Mouse (Mus musculus): ENCODE results near the gene Itih3. TPM values are rescaled to one million over a fixed set of nuclear protein-coding genes. Genes with fewer than 3 reads are reported as not detected.
A peak's percentile ranks its signal among the peaks of the same experiment; 100 is the strongest.

Itih3 gene
- total RNA-seq, 2 experiments from 2014 or later, result 25.4 to 25.7 TPM

DNA sequence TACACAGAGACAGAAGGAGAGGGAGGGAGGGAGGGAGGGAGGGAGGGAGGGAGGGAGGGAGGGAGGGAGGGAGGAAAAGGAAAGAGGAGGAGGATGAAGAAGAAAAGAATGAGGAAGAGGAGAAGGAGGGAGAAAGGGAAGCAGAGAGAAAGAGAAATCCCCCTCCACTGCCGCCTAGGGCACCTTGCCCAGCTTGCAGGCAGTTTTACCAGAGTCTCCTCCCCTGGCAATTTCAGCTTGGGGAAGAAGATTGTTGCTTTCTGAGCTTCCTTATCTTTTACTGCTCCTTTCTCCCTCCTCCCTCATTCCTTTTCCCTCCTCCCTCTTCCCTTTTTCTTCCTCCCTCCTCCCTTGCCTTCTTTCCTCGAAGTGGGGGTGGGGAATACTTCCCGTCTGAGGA lies 20.5 kb downstream of the Itih3 start:
- no peak for DNase-seq (ENCODE audit: extremely low spot score in 1 of 2, low spot score in 1 of 2)

DNA sequence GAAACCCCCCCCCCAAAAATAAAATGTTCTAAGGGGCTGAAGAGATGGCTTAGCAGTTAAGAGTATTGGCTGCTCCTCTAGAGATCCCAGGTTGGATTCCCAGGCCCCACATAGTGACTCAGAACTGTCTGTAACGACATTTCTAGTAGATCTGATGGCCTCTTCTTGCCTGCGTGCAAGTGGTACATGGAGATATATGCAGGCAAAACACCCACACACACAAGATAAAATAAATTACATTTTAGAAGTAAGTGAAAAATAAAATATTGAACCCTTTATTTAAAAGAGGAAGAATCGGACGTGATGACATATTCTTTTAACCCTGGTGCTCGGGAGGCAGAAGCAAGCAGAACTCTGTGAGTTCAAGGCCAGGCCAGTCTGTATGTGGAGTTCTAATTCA lies 20.9 kb downstream of the Itih3 start:
- no peak for DNase-seq (ENCODE audit: extremely low spot score in 1 of 2, low spot score in 1 of 2)

DNA sequence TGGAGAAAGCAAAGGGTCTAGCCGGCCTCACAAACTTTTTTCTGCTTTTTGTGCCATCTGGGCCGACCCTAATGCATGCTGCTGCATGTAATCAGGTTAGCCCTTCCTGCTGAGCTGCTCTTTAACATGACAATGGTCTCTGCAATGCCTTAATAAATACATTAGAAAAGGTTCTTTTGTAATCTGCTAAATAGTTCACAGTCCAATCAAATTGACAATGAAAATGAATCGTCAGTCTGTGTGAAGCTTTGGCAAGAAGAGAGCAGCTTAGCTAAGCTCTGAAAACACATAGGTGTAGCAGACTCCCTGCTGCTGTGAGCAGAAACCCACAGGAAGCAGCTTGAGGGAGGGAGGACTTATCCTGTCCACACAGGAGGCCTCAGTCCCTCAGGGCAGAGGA lies 23.6 kb downstream of the Itih3 start:
- DNase-seq (ENCODE audit: extremely low spot score in 1 of 2, low spot score in 1 of 2), result no peak

DNA sequence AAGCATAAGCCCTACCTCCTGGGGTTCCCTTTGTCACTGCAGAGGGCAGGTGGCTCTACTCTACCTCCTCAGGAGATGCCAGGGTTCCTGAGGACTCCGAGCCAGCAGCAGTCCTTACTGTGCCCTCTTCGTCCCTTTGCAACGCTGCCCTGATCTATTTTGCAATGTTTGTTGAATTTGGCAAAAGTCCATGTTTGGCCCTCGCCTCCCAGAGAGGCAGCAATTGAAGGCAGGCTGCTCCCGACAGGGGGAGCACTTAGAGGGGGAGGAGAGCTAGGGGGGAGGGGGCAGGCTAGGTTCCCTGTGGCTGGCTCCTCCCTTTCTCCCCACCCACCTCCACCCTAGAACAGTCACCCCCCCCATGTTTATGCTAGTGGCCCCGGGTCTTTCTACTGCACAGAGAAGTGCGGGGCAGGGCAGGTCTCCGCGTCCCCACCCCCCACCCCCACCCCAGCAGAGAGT lies 35.3 kb downstream of the Itih3 start:
- peak in 1 of 2 experiments; percentile 22 for DNase-seq (ENCODE audit: extremely low spot score in 1 of 2, low spot score in 1 of 2)

DNA sequence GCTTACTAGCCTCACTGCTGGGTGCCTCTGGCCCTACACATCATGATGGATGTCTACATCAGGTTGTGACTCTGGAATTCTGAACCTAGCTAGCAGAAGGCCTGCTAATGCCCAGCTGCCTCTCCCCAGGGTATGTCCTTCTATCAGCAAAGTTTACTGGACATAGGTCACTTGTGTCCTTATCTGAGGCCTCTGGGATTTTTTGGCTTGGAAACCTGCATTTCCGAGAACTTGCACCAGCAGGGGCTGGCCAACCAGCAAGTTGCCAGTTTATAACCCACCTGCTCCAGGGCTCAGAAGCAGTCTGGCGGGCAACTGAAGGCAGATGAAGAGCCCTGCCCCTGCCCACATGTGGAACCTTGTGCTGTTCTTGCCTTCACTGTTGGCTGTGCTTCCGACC lies 37.4 kb downstream of the Itih3 start, which contains the start of gene Itih4:
Gene Itih4, plus strand, starts transcription at position 273 of the 400 bp plus-strand sequence.
- DNase-seq (ENCODE audit: extremely low spot score in 1 of 2, low spot score in 1 of 2), result no peak

DNA sequence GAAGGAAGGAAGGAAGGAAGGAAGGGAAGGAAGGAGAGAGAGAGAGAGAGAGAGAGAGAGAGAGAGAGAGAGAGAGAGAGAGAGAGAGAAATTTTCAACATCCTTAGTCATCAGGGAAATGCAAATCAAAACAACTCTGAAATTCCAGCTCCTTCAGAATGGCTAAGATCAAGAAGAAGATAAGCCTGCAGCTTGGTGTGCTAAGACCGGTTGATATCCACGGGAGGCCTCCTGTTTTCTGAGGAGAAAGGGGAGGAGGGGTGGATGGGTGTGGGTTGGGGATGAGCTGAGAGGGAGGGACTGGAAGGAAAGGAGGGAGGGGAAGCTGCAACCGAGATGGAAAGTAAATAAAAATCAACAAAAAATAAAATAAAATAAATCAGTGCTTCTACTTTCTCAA lies 38.3 kb downstream of the Itih3 start:
- no peak for DNase-seq (ENCODE audit: extremely low spot score in 1 of 2, low spot score in 1 of 2)

DNA sequence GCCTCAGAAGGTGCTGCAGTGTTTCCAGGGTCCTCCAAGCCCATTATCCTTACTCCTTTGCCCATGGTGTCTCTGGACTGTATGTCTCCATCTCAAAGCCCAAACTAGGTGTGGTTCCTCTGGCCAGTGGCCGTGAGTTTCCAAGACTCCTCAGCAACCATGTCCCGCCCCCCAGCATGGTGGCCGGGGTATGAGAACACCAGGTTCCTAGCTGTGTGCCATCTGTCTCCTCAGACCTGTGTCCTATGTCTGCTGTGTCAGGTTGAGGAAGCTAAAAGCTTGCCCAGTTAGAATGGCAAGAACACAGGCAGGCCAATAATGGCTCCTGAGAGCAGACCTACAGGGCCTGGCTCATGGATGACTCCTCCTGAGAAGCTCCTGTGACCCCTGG lies 41.8 kb downstream of the Itih3 start:
- no peak for DNase-seq (ENCODE audit: extremely low spot score in 1 of 2, low spot score in 1 of 2)

DNA sequence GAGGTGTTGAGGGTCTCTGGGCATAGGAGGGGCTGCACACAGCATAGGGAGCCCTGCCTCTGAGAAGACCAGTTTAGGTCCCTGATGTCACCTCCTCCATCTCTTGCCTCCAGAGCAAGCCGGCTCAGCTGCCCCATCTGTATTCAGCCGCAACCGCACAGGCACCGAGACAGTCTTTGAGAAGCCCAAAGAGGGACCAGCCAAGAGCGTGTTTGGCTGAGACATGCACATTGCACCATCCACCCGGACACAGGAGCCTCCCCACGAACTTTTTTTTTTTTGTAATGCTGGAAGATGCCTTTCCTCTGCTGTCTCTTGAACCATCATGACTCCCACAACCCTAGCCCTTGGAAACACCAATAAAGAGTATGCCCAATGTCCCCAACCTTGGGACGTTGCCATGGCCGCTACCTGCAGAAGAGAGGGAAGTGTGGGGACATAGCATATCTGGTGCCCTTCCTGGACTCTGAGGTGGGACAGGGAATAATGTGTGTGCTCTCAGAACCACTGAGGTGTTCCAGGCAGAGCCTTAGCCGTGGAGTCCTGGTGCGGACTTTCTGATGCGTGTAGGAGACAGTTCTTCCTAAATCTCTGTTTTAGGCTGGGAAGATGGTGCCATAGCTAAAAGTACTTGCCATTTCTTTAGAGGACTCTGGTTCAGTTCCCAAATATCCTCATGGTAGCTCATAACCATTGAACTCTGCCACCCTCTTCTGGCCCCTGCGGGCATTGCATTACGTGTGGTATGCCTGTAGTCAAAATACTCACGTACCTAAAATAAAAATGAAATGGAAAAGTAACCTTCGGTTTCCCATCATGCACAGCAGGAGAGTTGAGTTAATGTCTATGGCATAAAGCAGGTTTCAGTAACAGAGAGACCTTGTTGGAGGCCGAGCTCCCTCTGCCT lies 42.5 kb downstream of the Itih3 start:
- DNase-seq (ENCODE audit: extremely low spot score in 1 of 2, low spot score in 1 of 2), result peak in 1 of 2 experiments; percentile 70

DNA sequence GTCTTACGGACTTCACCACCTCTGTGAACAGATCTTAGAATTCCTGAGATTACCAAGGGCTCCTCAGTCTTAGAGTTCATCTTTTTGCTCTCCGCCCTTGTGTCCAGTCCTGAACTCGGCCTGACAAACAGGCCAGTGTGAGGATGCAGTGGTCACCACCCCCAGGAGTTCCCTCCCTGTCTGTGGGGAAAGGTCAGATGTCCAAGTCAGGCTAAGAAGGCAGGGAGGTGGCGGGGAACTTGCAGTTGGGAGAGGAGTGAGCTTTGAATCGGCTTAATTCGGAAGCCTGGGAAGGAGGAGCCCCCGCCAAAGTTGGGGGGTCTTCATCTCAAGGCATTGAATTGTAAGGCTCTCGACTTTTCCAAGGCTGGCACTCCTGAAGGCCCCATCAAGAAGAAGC lies 43.3 kb downstream of the Itih3 start:
- DNase-seq (ENCODE audit: extremely low spot score in 1 of 2, low spot score in 1 of 2), result no peak

DNA sequence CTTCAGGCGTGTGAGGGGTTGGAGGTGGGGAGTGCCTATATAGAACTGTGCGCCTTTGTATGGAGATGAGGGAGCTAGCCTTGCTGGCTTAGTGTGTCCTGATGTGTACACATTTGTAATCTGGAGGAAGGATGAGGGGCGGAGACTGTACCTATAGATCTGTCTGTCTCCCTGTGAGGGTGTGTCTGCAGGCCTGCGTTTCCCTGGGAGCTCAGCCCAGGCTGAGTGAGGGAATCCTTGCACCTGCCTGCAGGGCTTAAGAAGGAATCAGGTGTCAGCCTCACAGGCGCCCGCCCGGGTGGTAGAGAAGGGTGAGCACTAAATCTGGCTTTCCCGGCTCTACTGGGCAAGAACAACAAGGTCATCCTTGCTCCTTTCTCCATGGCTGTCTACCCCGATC lies 43.8 kb downstream of the Itih3 start:
- no peak for DNase-seq (ENCODE audit: extremely low spot score in 1 of 2, low spot score in 1 of 2)

DNA sequence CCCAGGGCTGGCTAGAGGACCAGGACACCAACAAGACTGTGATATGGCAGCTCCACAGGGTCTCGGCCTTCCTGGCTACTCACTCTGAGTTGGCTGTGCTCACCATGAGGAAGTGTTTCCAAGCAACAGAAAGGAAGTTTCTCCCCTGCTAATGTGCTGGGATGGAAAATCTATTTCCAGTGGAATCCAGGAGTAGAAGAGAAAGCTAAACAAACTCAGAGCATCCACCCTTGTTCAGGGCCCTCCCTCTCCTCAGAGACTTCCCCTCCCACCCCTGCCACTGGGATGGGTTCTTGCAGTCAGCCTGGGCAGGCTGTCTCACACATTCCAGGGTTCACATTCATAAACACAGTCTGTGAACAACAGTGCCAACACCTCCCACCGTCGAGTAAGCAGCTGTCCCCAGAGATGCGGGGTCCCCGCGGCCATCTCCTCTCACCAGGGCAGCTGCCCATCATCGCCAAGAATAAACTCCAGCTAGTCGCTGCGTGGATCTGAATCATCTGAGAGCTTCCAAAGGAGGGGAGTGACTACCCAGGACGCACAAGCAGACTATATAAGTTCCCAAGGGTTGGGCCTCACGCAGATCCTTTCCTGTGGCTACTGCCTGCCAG lies 44.5 kb downstream of the Itih3 start, which contains the start of gene Mustn1:
Gene Mustn1, plus strand, starts transcription at position 243 of the 614 bp plus-strand sequence.
- DNase-seq (ENCODE audit: extremely low spot score in 1 of 2, low spot score in 1 of 2), result no peak

DNA sequence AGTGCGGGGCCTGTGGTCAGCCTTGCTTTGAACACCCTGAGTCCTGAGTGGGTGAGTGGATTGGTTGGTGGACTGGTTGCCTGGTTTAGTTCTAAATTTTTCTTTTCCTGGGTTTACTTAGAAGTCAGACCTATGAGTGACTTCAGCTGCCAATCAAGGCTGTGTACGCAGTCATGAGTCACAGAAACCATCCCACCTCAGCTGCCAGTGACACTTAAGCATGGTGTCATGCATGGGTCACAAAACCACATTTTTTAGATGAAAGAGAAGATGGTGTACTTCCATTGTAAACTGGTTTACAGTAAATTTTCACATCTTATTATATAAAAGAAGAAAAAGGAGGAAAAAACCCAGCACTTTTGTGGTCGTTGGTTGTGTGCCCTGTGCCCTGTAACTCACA lies 45.7 kb downstream of the Itih3 start:
- no peak for DNase-seq (ENCODE audit: extremely low spot score in 1 of 2, low spot score in 1 of 2)

DNA sequence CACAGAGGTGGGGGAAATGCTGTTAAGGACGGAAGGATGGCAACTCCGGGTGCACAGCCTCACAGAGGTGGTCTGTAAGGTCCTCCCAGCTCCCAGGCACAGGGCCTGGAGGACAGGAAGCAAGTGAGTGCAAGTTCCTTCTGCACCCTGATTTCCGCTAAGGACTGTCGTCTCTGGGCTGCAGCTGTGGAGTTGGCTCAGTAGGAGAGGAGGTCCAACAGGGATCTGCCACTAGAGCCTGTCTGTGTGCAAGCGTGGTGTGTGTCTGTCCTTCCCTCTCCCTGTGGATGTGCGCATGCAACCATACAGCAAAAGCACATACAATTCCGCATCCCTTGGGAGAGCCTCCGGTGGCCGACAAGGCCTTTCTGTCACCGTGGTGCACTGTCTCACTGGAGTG lies 47.1 kb downstream of the Itih3 start:
- no peak for DNase-seq (ENCODE audit: extremely low spot score in 1 of 2, low spot score in 1 of 2)

DNA sequence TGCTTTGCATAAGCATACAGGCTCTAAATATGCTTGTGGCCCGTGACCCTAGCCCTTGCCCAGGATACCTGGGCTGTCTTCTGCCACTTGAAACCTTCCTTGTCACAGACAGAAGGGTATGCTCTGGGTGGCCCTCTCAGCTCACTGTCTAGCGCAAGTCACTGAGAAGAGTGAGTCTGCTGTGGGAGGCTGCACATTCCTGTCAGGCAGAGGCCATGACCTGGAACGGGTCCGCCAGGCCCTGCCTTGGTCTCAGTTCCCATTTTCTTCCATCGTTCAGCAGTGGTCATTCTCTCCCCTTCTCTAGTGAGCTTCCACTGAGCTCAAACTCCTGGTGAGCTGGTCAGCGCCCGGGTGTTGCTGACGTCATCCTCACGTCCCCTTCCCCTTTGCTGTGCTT lies 47.6 kb downstream of the Itih3 start:
- no peak for DNase-seq (ENCODE audit: extremely low spot score in 1 of 2, low spot score in 1 of 2)

DNA sequence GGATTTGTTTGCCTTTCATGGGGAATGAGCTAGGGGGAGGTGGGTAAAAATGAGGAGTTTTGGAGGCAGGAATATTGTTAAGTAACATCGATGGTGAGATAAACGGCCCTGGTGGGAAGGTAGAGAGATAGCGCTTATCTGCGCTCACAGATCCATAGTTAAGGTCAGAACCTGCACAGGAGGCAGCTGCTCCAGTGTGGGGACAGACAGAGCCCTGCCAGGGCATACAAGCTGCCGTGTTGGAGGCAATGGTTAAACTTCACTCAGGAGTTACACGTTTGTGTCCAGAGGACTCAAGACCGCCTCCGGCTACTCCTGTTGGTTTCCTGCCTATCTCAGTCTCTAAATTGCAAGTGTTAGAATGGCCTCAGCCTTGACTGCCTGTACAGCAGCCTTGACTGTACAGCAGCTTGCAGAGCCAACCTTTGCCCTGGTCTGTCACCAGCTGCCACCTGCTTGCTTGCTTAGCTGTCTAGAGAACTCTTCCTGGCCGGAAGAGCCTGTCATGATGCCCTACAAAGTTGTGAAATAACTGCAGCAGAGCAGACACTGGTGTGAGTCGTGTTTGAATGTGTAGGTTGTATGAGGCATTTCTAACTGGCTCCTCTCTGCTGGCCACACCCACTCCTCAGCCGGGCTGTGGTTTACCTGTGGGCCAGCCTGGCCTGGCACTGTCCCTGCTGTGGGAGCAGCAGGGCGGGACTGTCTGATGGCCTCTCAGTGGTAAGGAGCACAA lies 48.3 kb downstream of the Itih3 start:
- no peak for DNase-seq (ENCODE audit: extremely low spot score in 1 of 2, low spot score in 1 of 2)

DNA sequence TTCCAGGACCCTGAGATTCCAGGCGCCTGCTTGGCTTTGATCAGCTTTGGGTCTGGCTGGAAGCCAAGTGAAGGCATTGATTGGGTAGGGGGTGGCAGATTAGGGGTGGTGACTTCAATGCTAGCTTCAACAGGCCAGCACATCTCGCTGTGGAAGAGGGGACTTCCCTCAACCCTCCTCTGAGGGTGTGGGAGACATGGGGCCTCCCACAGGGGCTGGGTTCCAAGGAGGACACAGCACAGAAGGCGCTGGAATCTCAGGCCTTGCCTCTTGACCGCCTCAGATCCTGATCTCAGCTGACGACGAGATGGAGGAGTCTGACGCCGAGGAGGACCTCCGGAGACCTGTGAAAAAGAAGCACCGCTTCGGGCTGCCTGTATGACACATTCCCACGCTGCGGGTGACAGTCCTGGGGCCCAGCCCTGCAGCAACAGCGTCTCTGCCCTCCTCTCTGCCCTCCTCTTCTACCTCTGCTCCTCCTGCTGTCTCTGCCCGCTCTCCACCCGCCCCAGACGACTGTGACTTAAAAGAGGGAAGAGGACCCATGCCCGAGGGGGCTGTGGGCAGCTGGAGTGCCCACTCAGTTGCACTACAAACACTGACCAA lies 49.4 kb downstream of the Itih3 start:
- no peak for DNase-seq (ENCODE audit: extremely low spot score in 1 of 2, low spot score in 1 of 2)

DNA sequence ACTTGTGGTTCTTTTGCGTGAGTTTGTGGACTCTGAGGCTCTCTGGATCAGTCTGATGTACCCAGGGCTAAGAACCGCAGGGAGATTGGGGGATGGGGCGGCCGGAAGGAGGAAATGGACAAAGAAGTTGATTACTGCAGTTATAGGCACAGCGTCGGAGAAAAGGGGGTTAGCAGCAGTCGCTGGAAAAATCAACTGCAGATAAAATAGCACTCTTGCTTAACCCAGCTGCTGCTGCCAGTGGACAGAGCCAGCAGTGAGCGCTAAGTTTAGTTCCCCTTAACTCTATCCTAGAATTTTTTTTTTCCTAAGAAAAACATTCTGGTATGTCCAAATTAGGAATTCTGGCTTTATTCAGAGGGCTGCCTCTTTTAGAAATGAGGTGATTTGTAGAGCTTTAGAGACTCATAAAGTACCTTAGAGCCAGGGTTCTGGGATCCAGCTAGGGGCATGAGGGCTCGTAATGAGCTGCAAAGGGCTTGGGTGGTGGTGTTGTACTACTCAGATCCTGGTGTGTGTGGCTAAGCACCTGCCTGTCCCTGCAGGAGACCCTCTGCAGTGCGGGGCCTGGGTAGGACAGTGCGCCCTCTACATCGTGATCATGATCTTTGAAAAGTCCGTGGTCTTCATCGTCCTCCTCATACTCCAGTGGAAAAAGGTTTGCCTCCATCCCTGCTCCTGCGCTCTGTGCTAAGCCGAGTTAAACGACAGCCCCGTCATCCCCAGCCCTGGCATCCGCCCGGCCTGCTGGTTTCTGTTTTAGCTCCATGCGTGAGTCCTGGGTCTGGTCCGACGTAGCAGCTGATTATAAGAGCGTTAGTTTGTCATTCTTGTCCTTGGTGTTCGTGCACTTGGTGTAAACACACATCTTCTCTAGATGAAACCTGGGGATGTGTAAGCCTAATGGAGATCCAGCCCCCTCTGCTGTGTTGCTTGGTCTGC lies 53.1 kb downstream of the Itih3 start:
- DNase-seq (ENCODE audit: extremely low spot score in 1 of 2, low spot score in 1 of 2), result no peak

DNA sequence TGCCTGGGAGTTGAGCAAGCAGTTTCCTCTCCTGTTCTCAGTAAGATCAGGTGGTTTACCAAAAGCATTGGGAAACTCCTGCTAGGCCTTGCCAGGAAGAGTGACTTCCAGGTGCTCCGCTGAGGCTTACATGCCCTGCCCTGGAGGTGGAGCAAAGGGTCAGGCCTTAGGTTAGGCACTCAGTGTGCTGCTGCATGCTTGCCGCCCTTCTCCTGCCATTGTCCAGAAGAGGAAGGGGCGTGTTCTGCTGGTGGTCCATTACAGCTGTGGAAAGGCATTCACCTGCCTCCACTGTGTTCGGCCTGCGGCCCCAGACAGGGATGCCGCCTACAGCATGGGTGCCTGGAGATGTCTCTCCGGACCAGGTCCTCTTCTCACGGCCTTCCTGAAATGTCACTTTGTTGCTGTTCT lies 54.2 kb downstream of the Itih3 start:
- DNase-seq (ENCODE audit: extremely low spot score in 1 of 2, low spot score in 1 of 2), result no peak

DNA sequence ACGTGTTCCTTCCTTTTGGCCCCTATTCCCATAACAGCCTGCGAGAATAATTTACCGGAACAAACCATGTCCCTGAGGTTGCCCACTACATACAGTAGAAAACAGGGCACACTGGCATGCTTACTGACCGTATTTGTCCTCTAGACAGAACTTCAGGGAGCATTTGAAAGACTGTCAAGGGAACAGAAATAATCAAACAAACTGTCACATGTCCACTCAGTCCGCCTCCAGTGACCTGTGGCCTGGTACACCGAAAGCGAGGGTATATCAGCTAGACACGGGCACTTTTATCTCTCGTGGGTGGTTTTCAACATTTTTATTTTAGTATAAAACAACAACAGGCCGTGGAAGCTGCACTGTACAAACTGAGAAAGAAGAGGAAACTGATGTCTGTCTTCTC lies 54.7 kb downstream of the Itih3 start:
- no peak for DNase-seq (ENCODE audit: extremely low spot score in 1 of 2, low spot score in 1 of 2)

DNA sequence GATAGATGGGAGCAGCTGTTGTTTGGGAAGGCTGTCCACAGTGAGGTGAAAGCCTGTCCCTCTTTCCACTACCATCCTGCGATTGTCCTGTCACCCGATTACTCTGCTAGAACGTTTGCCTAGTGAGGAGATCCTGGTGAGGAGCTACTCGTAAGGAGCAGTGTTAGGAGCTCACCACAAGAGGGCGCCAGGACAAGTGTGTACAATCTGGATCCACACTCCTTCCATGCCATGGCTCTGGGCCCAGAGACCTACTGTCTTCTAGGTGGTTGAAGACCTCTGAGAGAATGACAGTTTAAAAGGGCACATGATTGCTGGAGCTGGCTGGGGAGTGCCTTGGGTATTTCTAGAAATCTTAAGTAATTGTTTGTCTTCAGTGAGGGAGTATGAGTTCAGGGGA lies 56.5 kb downstream of the Itih3 start:
- DNase-seq (ENCODE audit: extremely low spot score in 1 of 2, low spot score in 1 of 2), result peak; percentile 50 to 81
